Mouse (Mus musculus) v-Abl transformed pro-B cells (cell line): ENCODE data around the gene Nfyc.

Experiments
- in situ Hi-C, 2 experiments: fragments of 400-800 bp; cut with MboI; formaldehyde crosslinking; loops; one replicate each; pipeline ENCODE4 v1.15.1; 2025; ENCODE audit not compliant: unreplicated experiment in 2 of 2

Nfyc gene

DNA sequence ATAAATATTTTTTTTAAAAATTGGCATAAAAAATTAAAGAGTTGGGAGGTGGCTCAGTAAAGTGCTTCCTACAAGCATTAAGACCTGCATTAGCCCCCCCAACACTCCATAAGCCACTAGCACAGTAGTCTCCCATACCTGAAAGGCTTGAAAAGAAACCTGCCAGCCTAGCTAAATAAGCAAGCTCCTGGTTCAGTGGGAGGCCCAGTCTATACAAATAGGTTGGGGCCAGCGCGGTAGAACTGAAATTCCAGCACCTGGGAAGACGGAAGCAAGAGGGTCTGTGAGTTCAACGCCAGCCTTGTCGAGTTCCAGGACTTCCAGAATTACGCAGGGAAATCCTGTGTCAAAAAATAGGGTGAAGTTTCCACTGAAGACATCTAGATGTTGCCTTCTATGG lies 5.0 kb downstream of the Nfyc start:
- in situ Hi-C loops = no loop called here

GRCm38 (mm10) chr4:120825577-120826326 lies 5.6 kb downstream of the Nfyc start:
- in situ Hi-C loops = no loop called here

- in situ Hi-C loops = no loop called here
Observed at GRCm38 (mm10) chr4:120825100-120825553, 6.2 kb downstream of the Nfyc start.

- in situ Hi-C loops = no loop called here
Observed at GRCm38 (mm10) chr4:120822191-120822911, 9.0 kb downstream of the Nfyc start.

GRCm38 (mm10) chr4:120819871-120820270 lies 11.5 kb downstream of the Nfyc start:
- in situ Hi-C loops = no loop called here

GRCm38 (mm10) chr4:120819296-120819695 lies 12.1 kb downstream of the Nfyc start:
- in situ Hi-C loops = no loop called here

DNA sequence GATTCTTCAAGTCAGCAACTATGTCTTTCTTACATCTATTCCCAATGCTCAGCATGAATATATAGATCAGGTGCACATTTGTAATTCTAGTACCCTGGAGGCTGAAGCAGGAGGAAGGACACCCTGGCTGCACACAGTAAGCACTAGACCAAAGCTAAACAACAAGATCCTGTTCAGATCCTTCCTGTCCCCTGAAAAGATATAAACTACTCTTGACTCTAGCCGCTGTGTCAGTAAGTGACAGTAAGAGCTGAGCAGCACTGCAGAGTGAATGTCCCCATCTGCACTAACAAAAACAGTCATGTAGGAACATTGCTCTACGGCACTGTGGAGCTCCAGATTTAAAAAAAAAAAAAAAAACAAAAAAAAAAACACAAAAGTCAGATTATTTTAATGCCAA lies 13.4 kb downstream of the Nfyc start:
- in situ Hi-C loops = no loop called here

GRCm38 (mm10) chr4:120817002-120817774 lies 14.2 kb downstream of the Nfyc start:
- in situ Hi-C loops = no loop called here

GRCm38 (mm10) chr4:120815622-120816334 lies 15.6 kb downstream of the Nfyc start:
- in situ Hi-C loops = no loop called here

GRCm38 (mm10) chr4:120815163-120815562 lies 16.2 kb downstream of the Nfyc start:
- in situ Hi-C loops = no loop called here

- in situ Hi-C loops = no loop called here
Observed at GRCm38 (mm10) chr4:120814171-120814570, 17.2 kb downstream of the Nfyc start.

- in situ Hi-C loops = no loop called here
Observed at GRCm38 (mm10) chr4:120813762-120814161, 17.6 kb downstream of the Nfyc start.

GRCm38 (mm10) chr4:120805816-120806215 lies 25.6 kb downstream of the Nfyc start:
- in situ Hi-C loops = no loop called here

GRCm38 (mm10) chr4:120801446-120801845 lies 29.9 kb downstream of the Nfyc start:
- in situ Hi-C loops = no loop called here

DNA sequence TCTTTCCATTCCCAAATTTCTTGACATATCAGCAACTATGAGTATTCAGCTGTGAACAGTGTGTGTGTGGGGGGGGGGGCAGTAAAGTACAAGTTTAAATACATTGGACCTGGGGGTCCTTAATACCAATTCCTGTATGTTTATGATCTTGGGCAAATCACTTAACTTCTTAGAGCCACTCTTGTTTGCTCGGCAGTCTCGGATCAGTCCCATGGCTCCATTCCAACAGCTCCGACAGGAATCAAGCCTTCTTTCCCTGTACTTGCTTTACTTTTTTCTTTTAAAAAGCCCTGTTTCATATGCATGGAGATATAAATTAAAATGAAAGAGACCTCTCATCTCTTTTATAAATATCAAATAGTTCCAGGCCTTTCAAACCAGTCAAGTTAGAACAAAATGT lies 30.7 kb downstream of the Nfyc start:
- in situ Hi-C loops = no loop called here

- in situ Hi-C loops = no loop called here
Observed at GRCm38 (mm10) chr4:120799680-120800166, 31.6 kb downstream of the Nfyc start.

DNA sequence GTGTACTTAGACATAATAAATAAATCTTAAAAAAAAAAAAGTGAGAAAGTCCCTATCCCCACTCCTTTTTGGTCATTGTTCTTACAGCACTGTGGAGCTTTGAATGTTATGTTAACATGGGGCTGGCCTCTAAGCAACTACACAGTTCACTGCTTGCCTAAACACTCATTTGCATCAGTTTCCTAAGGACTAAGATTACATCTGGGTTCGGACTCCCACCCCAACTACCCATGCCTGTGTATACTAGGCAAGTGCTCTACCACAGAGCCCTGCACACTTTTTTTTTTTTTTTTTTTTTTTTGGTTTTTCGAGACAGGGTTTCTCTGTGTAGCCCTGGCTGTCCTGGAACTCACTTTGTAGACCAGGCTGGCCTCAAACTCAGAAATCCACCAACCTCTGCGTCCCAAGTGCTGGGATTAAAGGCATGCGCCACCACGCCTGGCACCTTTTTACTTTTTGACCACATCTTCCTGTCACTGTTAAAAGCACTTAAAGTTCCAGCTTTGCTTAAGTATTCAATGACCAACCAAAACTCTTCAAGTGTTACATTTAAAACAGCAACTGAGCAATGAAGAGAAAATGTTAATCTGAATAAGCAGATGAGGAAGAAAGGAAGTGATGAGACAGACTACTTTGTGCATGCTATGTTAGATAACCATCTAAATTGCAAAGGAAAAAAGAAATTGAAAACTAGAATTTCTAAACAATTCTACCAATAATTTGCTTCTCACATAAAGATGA lies 33.2 kb downstream of the Nfyc start:
- in situ Hi-C loops = no loop called here

GRCm38 (mm10) chr4:120796687-120797086 lies 34.7 kb downstream of the Nfyc start:
- in situ Hi-C loops = no loop called here

- in situ Hi-C loops = no loop called here
Observed at GRCm38 (mm10) chr4:120795646-120796045, 35.7 kb downstream of the Nfyc start.

DNA sequence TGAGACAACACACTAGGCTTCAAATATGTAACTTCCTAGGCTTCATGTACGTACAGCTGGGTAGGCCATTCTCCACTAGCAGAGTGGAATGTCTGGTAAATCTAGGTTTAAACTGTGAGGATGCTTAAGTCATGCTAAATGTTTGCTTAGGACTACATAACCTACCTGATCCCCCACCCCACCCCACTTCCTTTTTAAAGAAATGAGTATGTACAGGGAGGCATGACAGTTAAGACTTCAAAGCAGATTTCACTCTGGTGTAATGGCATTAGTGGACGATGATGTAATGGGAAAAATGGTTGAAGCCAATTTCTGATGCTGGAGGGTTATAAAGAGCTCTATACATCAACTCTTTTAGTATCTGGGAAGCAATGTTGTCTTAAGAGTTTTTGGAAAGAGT lies 38.5 kb downstream of the Nfyc start:
- in situ Hi-C loops = no loop called here
